Mouse (Mus musculus): Measurements from ENCODE around the gene Iqgap2. TPM values are rescaled to one million over a fixed set of nuclear protein-coding genes. Genes with fewer than 3 reads are reported as not detected.
A peak's percentile ranks its signal among the peaks of the same experiment; 100 is the strongest.

Iqgap2 gene
- polyA plus RNA-seq (2012; fragmentation: generic; extraction: Trizol) = 0.06 TPM
- long read RNA-seq, experiment 1 = 0 reads
- long read RNA-seq, experiment 2, partial matches to known transcripts = 2 of 2 reads
- long read RNA-seq, experiment 2, other reads (novel, unspliced or antisense) = 0 of 2 reads

- H3K79me3 ChIP-seq (ENCODE audit: low read depth) = no peaks in the 10 kb centered on the region
- peak within 1 kb of the TSS; percentile 11 for H3K4me3 ChIP-seq (ENCODE audit: insufficient read depth, poor library complexity, severe bottlenecking)
- H3K27me3 ChIP-seq (ENCODE audit: control insufficient read depth, insufficient read depth, insufficient read length) = peaks cover 30% of the 10 kb centered on the region
- no peak for TF ChIP-seq MYOD1 (IDR thresholded peaks at IDR 0.05; ENCODE audit: control insufficient read depth, insufficient read length, low read depth)
- TF ChIP-seq MAX (IDR thresholded peaks at IDR 0.05) = no peak
- no peak for TF ChIP-seq CEBPB (IDR thresholded peaks at IDR 0.05; ENCODE audit: low read depth)
- no peak for TF ChIP-seq USF1 (IDR thresholded peaks at IDR 0.05; ENCODE audit: low read depth)
- no peak for TF ChIP-seq MYOG (IDR thresholded peaks at IDR 0.05; ENCODE audit: control insufficient read depth, extremely low read depth, insufficient read length)
- TF ChIP-seq FOSL1 (IDR thresholded peaks at IDR 0.05; ENCODE audit: insufficient read depth, low read length, poor library complexity, severe bottlenecking) = no peak
- TF ChIP-seq CTCF (IDR thresholded peaks at IDR 0.05; ENCODE audit: control insufficient read depth, insufficient read depth, insufficient read length) = no peak
- H3ac ChIP-seq (ENCODE audit: control insufficient read depth, insufficient read length, low read depth) = peak within 1 kb of the TSS; percentile 52
- no peaks in the 10 kb centered on the region for H3K36me3 ChIP-seq (ENCODE audit: control insufficient read depth, insufficient read depth)
- no peaks in the 10 kb centered on the region for H3K79me2 ChIP-seq (ENCODE audit: control insufficient read depth, insufficient read depth)
Observed at GRCm38 (mm10) chr13:95891491-95891925, at the start of gene Iqgap2. Gene Iqgap2, minus strand, starts transcription at chr13:95891922.

GRCm38 (mm10) chr13:95940811-95941210 lies 49.1 kb upstream of the Iqgap2 start:
- Histone ChIP-seq H3K27me3 (ENCODE audit: control insufficient read depth, insufficient read depth, insufficient read length) (no peaks in the 10 kb centered on the region), H3ac (ENCODE audit: control insufficient read depth, insufficient read length, low read depth) (no peak overlapping the region), H3K36me3 (ENCODE audit: control insufficient read depth, insufficient read depth) (no peaks in the 10 kb centered on the region), H3K4me3 (ENCODE audit: insufficient read depth, poor library complexity, severe bottlenecking) (no peak overlapping the region), H3K79me2 (ENCODE audit: control insufficient read depth, insufficient read depth) (no peaks in the 10 kb centered on the region), H3K79me3 (ENCODE audit: low read depth) (no peaks in the 10 kb centered on the region)
- TF ChIP-seq FOSL1 (IDR thresholded peaks at IDR 0.05; ENCODE audit: insufficient read depth, low read length, poor library complexity, severe bottlenecking) (no peak), CTCF (IDR thresholded peaks at IDR 0.05; ENCODE audit: control insufficient read depth, insufficient read depth, insufficient read length) (no peak), MYOG (IDR thresholded peaks at IDR 0.05; ENCODE audit: control insufficient read depth, extremely low read depth, insufficient read length) (no peak), MAX (IDR thresholded peaks at IDR 0.05) (no peak), USF1 (IDR thresholded peaks at IDR 0.05; ENCODE audit: low read depth) (no peak), CEBPB (IDR thresholded peaks at IDR 0.05; ENCODE audit: low read depth) (no peak), MYOD1 (IDR thresholded peaks at IDR 0.05; ENCODE audit: control insufficient read depth, insufficient read length, low read depth) (no peak)

- TF ChIP-seq MYOG (IDR thresholded peaks at IDR 0.05; ENCODE audit: control insufficient read depth, extremely low read depth, insufficient read length) (no peak), MYOD1 (IDR thresholded peaks at IDR 0.05; ENCODE audit: control insufficient read depth, insufficient read length, low read depth) (no peak), USF1 (IDR thresholded peaks at IDR 0.05; ENCODE audit: low read depth) (no peak), FOSL1 (IDR thresholded peaks at IDR 0.05; ENCODE audit: insufficient read depth, low read length, poor library complexity, severe bottlenecking) (no peak), CTCF (IDR thresholded peaks at IDR 0.05; ENCODE audit: control insufficient read depth, insufficient read depth, insufficient read length) (no peak), CEBPB (IDR thresholded peaks at IDR 0.05; ENCODE audit: low read depth) (no peak), MAX (IDR thresholded peaks at IDR 0.05) (no peak)
- Histone ChIP-seq H3ac (ENCODE audit: control insufficient read depth, insufficient read length, low read depth) (no peak overlapping the region), H3K4me3 (ENCODE audit: insufficient read depth, poor library complexity, severe bottlenecking) (no peak overlapping the region), H3K27me3 (ENCODE audit: control insufficient read depth, insufficient read depth, insufficient read length) (peaks cover 6% of the 10 kb centered on the region), H3K36me3 (ENCODE audit: control insufficient read depth, insufficient read depth) (no peaks in the 10 kb centered on the region), H3K79me2 (ENCODE audit: control insufficient read depth, insufficient read depth) (no peaks in the 10 kb centered on the region), H3K79me3 (ENCODE audit: low read depth) (no peaks in the 10 kb centered on the region)
Observed at GRCm38 (mm10) chr13:95924201-95924621, 32.5 kb upstream of the Iqgap2 start.

GRCm38 (mm10) chr13:95922626-95923025 lies 30.9 kb upstream of the Iqgap2 start:
- no peak overlapping the region for H3K4me3 ChIP-seq (ENCODE audit: insufficient read depth, poor library complexity, severe bottlenecking)
- H3ac ChIP-seq (ENCODE audit: control insufficient read depth, insufficient read length, low read depth) = no peak overlapping the region
- TF ChIP-seq USF1 (IDR thresholded peaks at IDR 0.05; ENCODE audit: low read depth) (no peak), MYOG (IDR thresholded peaks at IDR 0.05; ENCODE audit: control insufficient read depth, extremely low read depth, insufficient read length) (no peak), MAX (IDR thresholded peaks at IDR 0.05) (no peak), MYOD1 (IDR thresholded peaks at IDR 0.05; ENCODE audit: control insufficient read depth, insufficient read length, low read depth) (no peak), FOSL1 (IDR thresholded peaks at IDR 0.05; ENCODE audit: insufficient read depth, low read length, poor library complexity, severe bottlenecking) (no peak), CEBPB (IDR thresholded peaks at IDR 0.05; ENCODE audit: low read depth) (no peak), CTCF (IDR thresholded peaks at IDR 0.05; ENCODE audit: control insufficient read depth, insufficient read depth, insufficient read length) (no peak)
- H3K79me2 ChIP-seq (ENCODE audit: control insufficient read depth, insufficient read depth) = no peaks in the 10 kb centered on the region
- peaks cover 5% of the 10 kb centered on the region for H3K27me3 ChIP-seq (ENCODE audit: control insufficient read depth, insufficient read depth, insufficient read length)
- no peaks in the 10 kb centered on the region for H3K79me3 ChIP-seq (ENCODE audit: low read depth)
- no peaks in the 10 kb centered on the region for H3K36me3 ChIP-seq (ENCODE audit: control insufficient read depth, insufficient read depth)

GRCm38 (mm10) chr13:95918624-95919284 lies 27.0 kb upstream of the Iqgap2 start:
- no peak overlapping the region for H3K4me3 ChIP-seq (ENCODE audit: insufficient read depth, poor library complexity, severe bottlenecking)
- H3K79me2 ChIP-seq (ENCODE audit: control insufficient read depth, insufficient read depth) = no peaks in the 10 kb centered on the region
- no peaks in the 10 kb centered on the region for H3K36me3 ChIP-seq (ENCODE audit: control insufficient read depth, insufficient read depth)
- H3ac ChIP-seq (ENCODE audit: control insufficient read depth, insufficient read length, low read depth) = no peak overlapping the region
- H3K79me3 ChIP-seq (ENCODE audit: low read depth) = no peaks in the 10 kb centered on the region
- TF ChIP-seq CTCF (IDR thresholded peaks at IDR 0.05; ENCODE audit: control insufficient read depth, insufficient read depth, insufficient read length) = no peak
- no peak for TF ChIP-seq MYOD1 (IDR thresholded peaks at IDR 0.05; ENCODE audit: control insufficient read depth, insufficient read length, low read depth)
- no peak for TF ChIP-seq USF1 (IDR thresholded peaks at IDR 0.05; ENCODE audit: low read depth)
- no peak for TF ChIP-seq CEBPB (IDR thresholded peaks at IDR 0.05; ENCODE audit: low read depth)
- TF ChIP-seq MAX (IDR thresholded peaks at IDR 0.05) = no peak
- no peak for TF ChIP-seq MYOG (IDR thresholded peaks at IDR 0.05; ENCODE audit: control insufficient read depth, extremely low read depth, insufficient read length)
- no peak for TF ChIP-seq FOSL1 (IDR thresholded peaks at IDR 0.05; ENCODE audit: insufficient read depth, low read length, poor library complexity, severe bottlenecking)
- no peaks in the 10 kb centered on the region for H3K27me3 ChIP-seq (ENCODE audit: control insufficient read depth, insufficient read depth, insufficient read length)

Data from C2C12 (cell line).